Mouse (Mus musculus) CD4-positive, CD25-positive, alpha-beta regulatory T cell, adult 2 months (primary cell): Measurements from ENCODE around the gene Pum1.

Source experiments
- DNase-seq: peaks from one replicate; pipeline ENCODE4 v3.0.0-alpha.2; 2012; ENCODE audit warnings: low read depth, low spot score

Pum1 gene

DNA sequence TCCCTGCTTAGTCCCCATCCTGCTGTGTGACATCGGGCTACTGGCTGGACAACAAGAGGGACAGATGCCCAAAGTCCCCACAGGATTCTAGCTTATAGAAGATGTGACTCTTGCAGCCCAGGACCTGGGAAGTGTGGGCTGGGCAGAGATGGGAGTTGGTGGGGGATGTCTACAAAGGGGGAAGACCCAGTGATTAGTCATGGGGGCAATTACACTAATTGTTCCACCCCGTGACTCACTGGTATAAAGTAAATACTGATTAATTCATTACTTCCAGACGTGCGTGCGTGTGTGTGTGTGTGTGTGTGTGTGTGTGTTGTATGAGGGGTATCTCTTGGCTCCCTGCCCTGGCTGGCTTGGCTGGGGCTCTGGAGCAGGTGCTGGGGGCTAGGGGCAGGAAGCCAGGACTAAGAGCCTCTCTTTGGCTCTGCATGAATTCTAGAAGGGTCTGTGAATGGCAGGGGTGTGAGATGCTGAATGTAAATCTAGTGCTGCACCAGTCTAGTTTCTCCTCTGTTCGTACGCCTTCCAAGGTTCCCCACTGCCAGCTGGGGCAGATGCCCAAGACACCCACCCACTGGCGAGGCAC is 151.7 kb downstream of the Pum1 start:
- DNase-seq: no peak

DNA sequence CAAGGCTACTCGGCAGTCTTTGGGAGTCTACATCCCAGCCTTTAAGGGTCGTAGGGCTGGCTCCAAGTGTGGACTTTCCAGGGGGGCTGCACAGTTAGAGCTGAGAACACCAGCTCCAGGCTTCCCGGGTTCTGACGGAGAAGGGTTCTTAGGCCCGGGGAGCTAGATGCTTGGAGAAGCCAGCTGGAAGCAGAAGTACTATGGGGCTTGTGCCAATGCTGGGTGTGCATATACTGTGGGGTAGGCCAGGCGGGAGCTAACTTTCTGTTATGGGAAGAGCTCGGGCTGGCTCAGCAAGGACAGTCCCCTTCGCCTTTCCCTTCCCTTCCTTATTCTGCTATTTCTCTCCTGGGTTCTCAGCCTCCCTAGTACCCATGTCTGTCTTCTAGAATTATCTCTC is 152.7 kb downstream of the Pum1 start:
- DNase-seq: no peak

DNA sequence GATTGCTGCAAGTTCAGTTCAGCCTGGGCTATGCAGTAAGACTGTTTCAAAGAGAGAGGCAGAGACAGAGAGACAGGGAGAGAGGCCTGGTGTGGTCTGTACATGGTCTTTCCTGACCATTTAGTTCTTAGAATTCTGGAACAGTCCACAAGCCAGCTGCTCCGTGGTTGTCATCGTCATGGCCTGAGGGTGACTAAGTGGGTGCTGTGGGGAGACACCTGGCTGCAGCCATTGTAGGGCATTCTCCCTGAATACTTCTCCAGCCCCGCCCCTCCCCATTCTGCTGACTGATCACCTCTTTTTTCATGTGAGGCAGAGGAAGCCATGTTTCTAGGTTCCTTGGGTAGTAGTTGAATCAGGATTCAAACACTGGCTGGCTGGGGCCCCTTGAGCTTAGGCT is 156.7 kb downstream of the Pum1 start:
- no peak for DNase-seq

DNA sequence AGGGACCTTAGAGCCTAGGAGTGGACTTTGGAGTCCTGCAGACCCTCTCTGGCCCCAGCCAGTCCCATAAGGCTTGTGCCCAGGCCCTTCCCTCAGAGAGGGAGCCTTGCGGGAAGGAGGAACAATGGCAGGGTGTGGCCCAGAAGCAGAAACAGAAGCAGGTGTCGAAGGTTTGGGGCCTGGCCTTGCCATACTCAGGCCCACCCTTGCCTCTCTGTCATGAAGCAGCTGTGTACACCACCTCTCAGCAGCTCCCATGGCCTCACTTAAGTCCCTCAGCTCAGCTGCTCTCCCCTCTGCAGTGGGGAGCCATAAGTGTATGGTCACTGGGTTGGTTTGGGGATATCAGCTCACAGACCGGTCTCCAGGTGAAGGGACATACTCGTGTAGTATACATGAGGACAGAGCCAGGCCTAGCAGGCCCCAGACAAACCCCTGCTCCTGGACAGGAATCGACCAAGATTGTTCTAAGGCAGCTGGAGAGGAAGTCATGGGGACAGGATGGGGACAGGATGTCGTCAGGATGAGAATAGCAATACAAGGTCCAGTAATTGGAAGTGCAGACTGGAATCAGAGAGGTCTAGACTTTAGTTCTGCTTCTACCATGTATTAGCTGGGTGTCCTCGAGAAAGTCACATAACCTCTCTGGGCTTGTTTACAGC is 157.6 kb downstream of the Pum1 start:
- DNase-seq: no peak

DNA sequence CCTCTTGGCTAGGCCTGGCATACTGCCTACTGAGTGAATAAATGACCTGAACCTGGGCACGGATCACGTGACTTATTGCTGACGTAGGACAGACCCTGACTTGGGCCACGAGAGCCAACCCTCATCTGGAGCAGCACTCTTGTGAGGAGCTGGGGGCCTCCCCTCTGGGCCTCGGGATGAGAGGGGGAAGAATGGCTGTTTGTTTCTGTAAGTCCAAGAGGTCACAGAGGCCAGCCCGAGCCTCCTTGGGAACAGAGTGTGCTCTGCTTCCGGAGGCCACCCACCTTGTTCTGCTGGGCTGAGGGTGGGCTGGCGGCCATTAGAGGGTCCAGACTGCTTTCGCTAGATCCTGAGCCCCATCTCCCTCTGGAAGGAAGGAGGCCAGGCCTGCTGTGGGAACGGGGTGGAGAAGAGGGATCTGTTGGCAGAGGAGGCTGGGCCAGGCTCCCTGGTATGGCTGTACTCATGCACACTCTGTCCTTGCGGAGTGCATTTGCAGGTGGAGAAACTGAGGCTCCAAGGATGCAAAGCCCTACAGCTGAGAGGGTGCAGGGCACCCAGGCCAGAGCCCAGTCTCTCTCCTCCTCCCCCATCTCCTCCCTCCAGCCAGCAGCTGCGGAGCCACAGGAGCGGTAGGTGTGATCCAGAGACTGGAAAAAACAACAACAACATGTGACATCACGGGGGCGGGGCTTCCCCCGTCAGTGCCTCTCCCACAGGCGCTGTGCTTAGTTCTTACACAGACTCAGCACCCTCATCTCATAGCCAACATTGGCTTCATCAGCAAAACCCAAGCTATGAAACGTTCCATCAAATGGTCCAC is 165.9 kb downstream of the Pum1 start:
- peak; percentile 10 for DNase-seq
